24 mouse cellular contexts compared by ENCODE assay signal in genomic region chr2:45351529-45352133, GRCm38 (mm10).
DNase-seq lines count a peak whose midpoint lies in the region; ATAC-seq lines count a peak whose summit lies in the region.
"Had no signal": no experiment of that assay in that cellular context is flagged by ENCODE, and none has a peak within 500 bp of the region (broad histone marks: within the 10 kb centered on the region; RNA-seq: fewer than 3 reads in every experiment).

No protein-coding gene starts in this region.

- H3K4me1 ChIP-seq in megakaryocyte, embryonic 14.5 days = peaks cover 44% of the 10 kb centered on the region
- peaks cover 22% of the 10 kb centered on the region for H3K4me1 ChIP-seq in liver, embryonic 13.5 days (replicated peaks)
- H3K4me1 ChIP-seq in midbrain, embryonic 16.5 days (ENCODE audit: control insufficient read depth, insufficient read depth, low read length) = no peaks in the 10 kb centered on the region
- H3K4me1 ChIP-seq: hindbrain, embryonic 13.5 days; kidney, embryonic 15.5 days; limb, embryonic 15.5 days; midbrain, embryonic 15.5 days; neural tube, embryonic 13.5 days had no signal

- 0 out of 2 replicates have a peak overlapping the region, but pooled peaks have one; percentile 21 for H3K27ac ChIP-seq in liver, embryonic 13.5 days
- H3K27ac ChIP-seq in midbrain, embryonic 16.5 days (ENCODE audit: low read length) = no peak overlapping the region
- H3K27ac ChIP-seq: forebrain, embryonic 12.5 days; hindbrain, embryonic 13.5 days; kidney, embryonic 15.5 days; limb, embryonic 15.5 days; midbrain, embryonic 15.5 days; neural tube, embryonic 13.5 days had no signal

- H3K9ac ChIP-seq in liver, embryonic 13.5 days = no peak overlapping the region
- H3K9ac ChIP-seq in midbrain, embryonic 16.5 days (ENCODE audit: low read depth, low read length) = no peak overlapping the region
- H3K9ac ChIP-seq: forebrain, embryonic 12.5 days; hindbrain, embryonic 13.5 days; kidney, embryonic 15.5 days; limb, embryonic 15.5 days; midbrain, embryonic 15.5 days; neural tube, embryonic 13.5 days had no signal

- peak; percentile 14 for DNase-seq in c-Kit-positive CD71-positive TER-119-positive erythroid progenitor cells, embryonic 14.5 days (ENCODE audit: low spot score)
- DNase-seq in liver, embryonic 13.5 days = no peak
- DNase-seq in cerebellum, adult 9-11 months = no peak
- DNase-seq: adrenal gland, postnatal 25 days; cerebellum, adult 9-10 months; gastrocnemius, postnatal 36 days; heart, postnatal 36 days; kidney, adult 11 months; kidney, postnatal 36 days; left cerebral cortex, postnatal 4 days; lung, postnatal 4 days; right cerebral cortex, postnatal 4 days; thymus, postnatal 25 days had no signal

- H3K4me3 ChIP-seq in megakaryocyte, embryonic 14.5 days (replicated peaks) = peak overlapping the region; percentile 1
- no peak overlapping the region for H3K4me3 ChIP-seq in liver, embryonic 13.5 days (replicated peaks)
- no peak overlapping the region for H3K4me3 ChIP-seq in midbrain, embryonic 16.5 days (ENCODE audit: low read depth, low read length)
- H3K4me3 ChIP-seq: forebrain, embryonic 12.5 days; hindbrain, embryonic 13.5 days; kidney, embryonic 15.5 days; limb, embryonic 15.5 days; midbrain, embryonic 15.5 days; myocyte; neural tube, embryonic 13.5 days had no signal

- ATAC-seq in megakaryocyte, adult 5-6 weeks (ENCODE audit: poor library complexity, severe bottlenecking) = no peak
- ATAC-seq in liver, embryonic 13.5 days (ENCODE audit: low read depth) = peak; percentile 94
- peak; percentile 70 for ATAC-seq in megakaryocyte-erythroid progenitor cell, adult 5-6 weeks (replicated peaks; ENCODE audit: low FRiP score, low TSS enrichment, poor library complexity, severe bottlenecking)
- no peak for ATAC-seq in midbrain, embryonic 16.5 days
- ATAC-seq: midbrain, embryonic 15.5 days had no signal

- H3K27me3 ChIP-seq in megakaryocyte, embryonic 14.5 days (replicated peaks) = no peaks in the 10 kb centered on the region
- H3K27me3 ChIP-seq in liver, embryonic 13.5 days = no peaks in the 10 kb centered on the region
- no peaks in the 10 kb centered on the region for H3K27me3 ChIP-seq in midbrain, embryonic 16.5 days (ENCODE audit: control insufficient read depth, insufficient read depth, low read depth, low read length)
- H3K27me3 ChIP-seq: forebrain, embryonic 12.5 days; hindbrain, embryonic 13.5 days; kidney, embryonic 15.5 days; limb, embryonic 15.5 days; midbrain, embryonic 15.5 days; neural tube, embryonic 13.5 days had no signal

- H3K9me3 ChIP-seq in megakaryocyte, embryonic 14.5 days = no peaks in the 10 kb centered on the region
- H3K9me3 ChIP-seq in liver, embryonic 13.5 days (replicated peaks) = no peaks in the 10 kb centered on the region
- no peaks in the 10 kb centered on the region for H3K9me3 ChIP-seq in midbrain, embryonic 16.5 days (replicated peaks; ENCODE audit: control insufficient read depth, low read length, poor library complexity, severe bottlenecking)
- H3K9me3 ChIP-seq: forebrain, embryonic 12.5 days; hindbrain, embryonic 13.5 days; kidney, embryonic 15.5 days; limb, embryonic 15.5 days; midbrain, embryonic 15.5 days; neural tube, embryonic 13.5 days had no signal

- H3K4me2 ChIP-seq in liver, embryonic 13.5 days = no peak overlapping the region
- no peak overlapping the region for H3K4me2 ChIP-seq in midbrain, embryonic 16.5 days (ENCODE audit: low read length)
- H3K4me2 ChIP-seq: forebrain, embryonic 12.5 days; hindbrain, embryonic 13.5 days; kidney, embryonic 15.5 days; limb, embryonic 15.5 days; midbrain, embryonic 15.5 days; neural tube, embryonic 13.5 days had no signal

- 7% methylated on average over 1 of the region's 1 CpGs for WGBS in liver, embryonic 13.5 days (ENCODE audit: insufficient replicate concordance)
- 73% methylated on average over 1 of the region's 1 CpGs for WGBS in midbrain, embryonic 16.5 days

- peaks cover 3% of the 10 kb centered on the region for H3K36me3 ChIP-seq in megakaryocyte, embryonic 14.5 days (replicated peaks; ENCODE audit: low read length)
- H3K36me3 ChIP-seq in liver, embryonic 13.5 days = no peaks in the 10 kb centered on the region
- no peaks in the 10 kb centered on the region for H3K36me3 ChIP-seq in midbrain, embryonic 16.5 days (ENCODE audit: control insufficient read depth, insufficient read depth, low read length)
- H3K36me3 ChIP-seq: forebrain, embryonic 12.5 days; hindbrain, embryonic 13.5 days; kidney, embryonic 15.5 days; limb, embryonic 15.5 days; midbrain, embryonic 15.5 days; neural tube, embryonic 13.5 days had no signal

Comparison
In these comparisons a context has a peak if more than half of its experiments do, and no peak if none do; other contexts are left out.
1. ATAC-seq: peak in liver, embryonic 13.5 days (single experiment) and megakaryocyte-erythroid progenitor cell, adult 5-6 weeks (single experiment); none in megakaryocyte, adult 5-6 weeks (single experiment) and midbrain, embryonic 16.5 days (single experiment).